Mouse (Mus musculus) brain, embryonic 14.5 days (tissue): ENCODE data around the gene Tmem88.
"Not testable (repeated sequence)": the region's sequence is repeated elsewhere in the genome, so short reads cannot be mapped to it uniquely, and the experiment has no call there.

Experiments
- CTCF ChIP-seq: fragments of 200-500 bp; IDR thresholded peaks from 2 replicates; pipeline ENCODE4 v1.5.1; 2012; ENCODE audit warnings: inconsistent platforms, mild to moderate bottlenecking, moderate library complexity, borderline replicate concordance; ENCODE audit not compliant: insufficient read depth, insufficient read length; ENCODE audit errors: extremely low read depth
- POLR2A ChIP-seq: fragments of 200-500 bp; IDR thresholded peaks from 2 replicates; pipeline ENCODE4 v1.6.1; 2012; ENCODE audit warnings: mild to moderate bottlenecking, inconsistent platforms, borderline replicate concordance; ENCODE audit not compliant: poor library complexity, insufficient read depth, insufficient read length, severe bottlenecking; ENCODE audit errors: extremely low read depth

DNA sequence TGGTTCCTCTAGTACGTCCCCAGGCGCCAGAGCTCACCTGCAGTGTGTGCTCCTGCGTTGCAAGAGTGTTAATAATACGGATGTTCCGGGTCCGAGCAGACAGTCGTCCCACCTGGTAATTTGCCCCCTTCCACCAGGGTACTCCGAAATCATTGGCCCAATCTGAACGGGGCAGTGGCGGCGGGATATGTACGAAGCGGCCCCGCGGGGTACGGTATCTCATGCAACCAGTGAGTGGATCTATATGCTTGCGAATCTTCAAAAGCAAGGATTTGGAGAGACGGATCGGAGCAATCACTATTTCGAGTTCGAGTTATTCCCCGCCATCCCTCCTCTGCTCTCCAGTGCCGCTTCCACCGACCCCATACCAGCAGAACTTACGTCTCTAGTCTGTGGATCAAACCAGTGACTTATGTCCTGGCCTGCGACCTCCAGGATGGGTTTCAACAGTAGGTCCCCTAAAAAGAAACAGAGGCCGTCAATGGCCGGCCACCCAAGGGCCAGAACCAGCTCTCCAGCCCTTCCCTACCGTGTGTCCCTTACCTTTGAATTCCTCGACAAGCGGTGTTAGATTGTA lies 3.4 kb downstream of the Tmem88 start:
- TF ChIP-seq POLR2A, CTCF: not testable (repeated sequence)
